8 mouse cellular contexts compared by ENCODE assay signal in the genomic region with DNA sequence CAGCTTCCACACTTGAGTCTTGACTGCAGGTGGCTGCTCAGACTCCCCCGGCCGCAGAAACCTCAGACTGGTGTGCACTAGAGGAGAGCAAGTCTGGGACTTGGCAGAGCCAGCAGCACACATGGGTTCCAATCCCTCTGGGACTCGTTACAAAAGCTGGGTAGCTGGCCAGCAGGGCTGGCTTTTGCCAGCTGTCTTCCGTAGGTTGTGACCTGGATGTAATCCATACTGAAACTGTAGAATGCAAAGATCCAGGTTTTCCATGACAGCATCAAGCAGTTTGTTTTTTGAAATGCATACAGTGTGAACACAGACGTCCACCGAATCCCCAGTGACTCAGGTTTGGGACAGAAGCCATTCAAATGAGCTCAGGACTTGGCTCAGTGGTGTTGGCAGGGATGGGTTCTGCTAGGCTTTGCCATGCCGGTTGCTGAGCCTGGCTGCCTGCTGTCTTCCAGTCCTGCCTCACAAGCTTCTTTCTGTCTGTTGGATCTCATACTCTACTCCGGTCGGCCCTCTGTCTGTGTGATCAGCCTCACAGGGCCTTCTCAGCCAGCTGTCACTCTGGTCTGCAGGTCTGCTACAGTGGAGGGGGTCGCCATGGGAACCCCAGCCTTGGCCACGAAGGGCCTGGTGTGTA.
DNase-seq lines count a peak whose midpoint lies in the region; ATAC-seq and TF ChIP-seq lines count a peak whose summit lies in the region.

No protein-coding gene starts in this region.

- intact Hi-C loops in left cerebral cortex, adult 2 months (cut with DNase I): no loop called here

- no peaks in the 10 kb centered on the region for H3K36me3 ChIP-seq in lung, embryonic 16.5 days (ENCODE audit: control insufficient read depth, insufficient read depth, low read length)
- no peaks in the 10 kb centered on the region for H3K36me3 ChIP-seq in heart, embryonic 16.5 days (ENCODE audit: control insufficient read depth, insufficient read depth)
- H3K36me3 ChIP-seq in neural tube, embryonic 14.5 days (ENCODE audit: control insufficient read depth, insufficient read depth, low read length): no peaks in the 10 kb centered on the region
- H3K36me3 ChIP-seq in intestine, embryonic 15.5 days: no peaks in the 10 kb centered on the region

- peak overlapping the region; percentile 64 for H3K27ac ChIP-seq in lung, embryonic 16.5 days (ENCODE audit: low read length)
- peak overlapping the region; percentile 66 for H3K27ac ChIP-seq in heart, embryonic 16.5 days (ENCODE audit: low read length)
- H3K27ac ChIP-seq in left cerebral cortex, adult 2 months: peak overlapping the region; percentile 10; the same call in 1 of the 2 replicates
- no peak overlapping the region for H3K27ac ChIP-seq in neural tube, embryonic 14.5 days (ENCODE audit: low read depth, low read length)
- H3K27ac ChIP-seq in intestine, embryonic 15.5 days: no peak overlapping the region

- 55% methylated on average over 11 of the region's 11 CpGs for WGBS in lung, embryonic 16.5 days
- WGBS in heart, embryonic 16.5 days: 57% methylated on average over 11 of the region's 11 CpGs
- 55% methylated on average over 11 of the region's 11 CpGs for WGBS in neural tube, embryonic 14.5 days
- 66% methylated on average over 11 of the region's 11 CpGs for WGBS in intestine, embryonic 15.5 days

- TF ChIP-seq CTCF in left cerebral cortex, adult 2 months (IDR thresholded peaks at IDR 0.05): no peak

- peaks cover 30% of the 10 kb centered on the region for H3K4me1 ChIP-seq in lung, embryonic 16.5 days (replicated peaks; ENCODE audit: control insufficient read depth, insufficient read depth, low read length)
- peaks cover 18% of the 10 kb centered on the region for H3K4me1 ChIP-seq in heart, embryonic 16.5 days (ENCODE audit: control insufficient read depth, insufficient read depth, low read length)
- 0 out of 2 replicates have a peak, but pooled peaks cover 2% of the 10 kb centered on the region for H3K4me1 ChIP-seq in neural tube, embryonic 14.5 days (ENCODE audit: control insufficient read depth, insufficient read depth, low read length)
- H3K4me1 ChIP-seq in intestine, embryonic 15.5 days (replicated peaks): peaks cover 23% of the 10 kb centered on the region

- no peak overlapping the region for H3K4me3 ChIP-seq in lung, embryonic 16.5 days (ENCODE audit: low read length)
- no peak overlapping the region for H3K4me3 ChIP-seq in heart, embryonic 16.5 days (ENCODE audit: low read length)
- H3K4me3 ChIP-seq in left cerebral cortex, adult 2 months: no peak overlapping the region
- H3K4me3 ChIP-seq in neural tube, embryonic 14.5 days (ENCODE audit: low read depth, low read length): no peak overlapping the region
- H3K4me3 ChIP-seq in intestine, embryonic 15.5 days (replicated peaks): no peak overlapping the region

- no peaks in the 10 kb centered on the region for H3K9me3 ChIP-seq in lung, embryonic 16.5 days (ENCODE audit: control insufficient read depth, low read length)
- no peaks in the 10 kb centered on the region for H3K9me3 ChIP-seq in heart, embryonic 16.5 days (replicated peaks; ENCODE audit: control insufficient read depth, low read length)
- no peaks in the 10 kb centered on the region for H3K9me3 ChIP-seq in neural tube, embryonic 14.5 days (ENCODE audit: control insufficient read depth, low read length)
- no peaks in the 10 kb centered on the region for H3K9me3 ChIP-seq in intestine, embryonic 15.5 days

- no peak overlapping the region for H3K4me2 ChIP-seq in lung, embryonic 16.5 days (ENCODE audit: low read depth, low read length)
- H3K4me2 ChIP-seq in heart, embryonic 16.5 days (ENCODE audit: low read depth, low read length): no peak overlapping the region
- H3K4me2 ChIP-seq in neural tube, embryonic 14.5 days (ENCODE audit: low read depth, low read length): no peak overlapping the region
- H3K4me2 ChIP-seq in intestine, embryonic 15.5 days (replicated peaks): no peak overlapping the region

- H3K9ac ChIP-seq in lung, embryonic 16.5 days (ENCODE audit: low read length): no peak overlapping the region
- H3K9ac ChIP-seq in heart, embryonic 16.5 days (ENCODE audit: low read length): no peak overlapping the region
- H3K9ac ChIP-seq in neural tube, embryonic 14.5 days (replicated peaks; ENCODE audit: low read depth, low read length): no peak overlapping the region
- no peak overlapping the region for H3K9ac ChIP-seq in intestine, embryonic 15.5 days

- H3K27me3 ChIP-seq in lung, embryonic 16.5 days (ENCODE audit: control insufficient read depth, insufficient read depth, low read depth, low read length): no peaks in the 10 kb centered on the region
- no peaks in the 10 kb centered on the region for H3K27me3 ChIP-seq in heart, embryonic 16.5 days (ENCODE audit: control insufficient read depth, insufficient read depth, low read length)
- H3K27me3 ChIP-seq in neural tube, embryonic 14.5 days (ENCODE audit: control insufficient read depth, insufficient read depth, low read length): peaks cover 3% of the 10 kb centered on the region; the same call in 1 of the 2 replicates
- no peaks in the 10 kb centered on the region for H3K27me3 ChIP-seq in intestine, embryonic 15.5 days (replicated peaks)

- ATAC-seq in lung, embryonic 16.5 days (ENCODE audit: low read depth): peak; percentile 36; the same call in 1 of the 2 replicates
- ATAC-seq in heart, embryonic 16.5 days (replicated peaks; ENCODE audit: extremely low read depth, insufficient read depth, low FRiP score): no peak; the same call in 1 of the 2 replicates
- peak; percentile 33; the same call in 1 of the 2 replicates for ATAC-seq in neural tube, embryonic 14.5 days (ENCODE audit: low read depth)
- no peak for ATAC-seq in intestine, embryonic 15.5 days

- DNase-seq in lung, adult 18-20 months: no peak
- DNase-seq in fibroblast of lung, adult 2 months (ENCODE audit: low read depth): peak; percentile 91
- DNase-seq in left cerebral cortex, adult 2 months (ENCODE audit: extremely low spot score in 1 of 2, low spot score in 2 of 2): peak; percentile 47 to 66
- no peak for DNase-seq in ovary, postnatal 36 days (ENCODE audit: low spot score)

Comparison
In these comparisons a context has a peak if more than half of its experiments do, and no peak if none do; other contexts are left out.
1. ATAC-seq: peak in lung, embryonic 16.5 days (single experiment) and neural tube, embryonic 14.5 days (single experiment); none in heart, embryonic 16.5 days (single experiment) and intestine, embryonic 15.5 days (single experiment).
2. H3K27ac ChIP-seq: peak in lung, embryonic 16.5 days (single experiment), heart, embryonic 16.5 days (single experiment) and left cerebral cortex, adult 2 months (single experiment); none in neural tube, embryonic 14.5 days (single experiment) and intestine, embryonic 15.5 days (single experiment).
3. DNase-seq: peak in fibroblast of lung, adult 2 months (single experiment) and left cerebral cortex, adult 2 months (2 of 2); none in lung, adult 18-20 months (0 of 2) and ovary, postnatal 36 days (single experiment).